Mouse (Mus musculus): ENCODE results near the gene Peak1.

DNA sequence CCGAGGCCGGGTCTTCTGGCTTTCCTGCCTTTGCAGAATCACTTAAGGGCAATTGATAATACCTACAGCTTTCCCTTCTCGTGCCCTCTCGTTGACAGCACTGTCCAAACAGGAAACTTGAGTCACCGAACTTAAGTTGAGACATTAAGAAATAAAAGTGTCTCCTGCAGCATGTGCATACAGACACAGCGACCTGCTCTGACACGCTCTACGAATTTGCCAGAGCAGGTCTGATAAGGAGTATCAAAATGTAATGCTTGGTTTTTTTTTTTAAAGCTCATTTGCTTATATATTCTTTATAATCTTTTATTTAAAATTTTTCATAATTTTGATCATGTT lies 152.9 kb downstream of the Peak1 start:
- TF ChIP-seq CTCF (IDR thresholded peaks at IDR 0.05) (no peak), POLR2A (IDR thresholded peaks at IDR 0.05; ENCODE audit: insufficient read depth, low read depth, low read length) (no peak), EP300 (IDR thresholded peaks at IDR 0.05; ENCODE audit: insufficient read depth, low read depth, low read length) (no peak)
